Mouse (Mus musculus) CH12.LX (cell line): Measurements from ENCODE around the gene Ssbp2. TPM values are rescaled to one million over a fixed set of nuclear protein-coding genes. Genes with fewer than 3 reads are reported as not detected.

ENCODE experiments used
- DNase-seq: peaks from one replicate; pipeline ENCODE4 v3.0.0-alpha.2; 2013; ENCODE audit errors: extremely low read depth
- H3K27ac ChIP-seq: 2 replicates; pipeline ENCODE4 v1.5.1; 2012; ENCODE audit warnings: low read depth, mild to moderate bottlenecking, control low read depth, moderate library complexity; ENCODE audit not compliant: insufficient read depth
- H3K27me3 ChIP-seq: replicated peaks from 2 replicates; pipeline ENCODE3; 2012; ENCODE audit warnings: inconsistent platforms
- H3K36me3 ChIP-seq, 2 experiments: replicated peaks in 1 of 2; 2 replicates each; pipeline versions ENCODE3 to v1.6.1; 2012; ENCODE audit warnings: inconsistent platforms in 1 of 2, low read length in 1 of 2, mild to moderate bottlenecking in 1 of 2, mixed read lengths in 1 of 2, moderate library complexity in 1 of 2; ENCODE audit not compliant: control insufficient read depth in 1 of 2, insufficient read depth in 1 of 2
- H3K4me1 ChIP-seq, 2 experiments: 2 replicates each; pipeline ENCODE4 v1.6.1; 2012; ENCODE audit warnings: inconsistent platforms in 1 of 2, moderate library complexity in 1 of 2; ENCODE audit not compliant: insufficient read depth in 2 of 2, control insufficient read depth in 1 of 2
- H3K4me2 ChIP-seq: 2 replicates; pipeline ENCODE4 v1.6.1; 2012; ENCODE audit warnings: low read depth, mild to moderate bottlenecking, control low read depth; ENCODE audit not compliant: poor library complexity, insufficient read depth, severe bottlenecking
- H3K4me3 ChIP-seq, 3 experiments: fragments of 150-350 bp in 1 of 3; sonication (generic) in 1 of 3; replicated peaks in 1 of 3; 2 replicates each; pipeline versions ENCODE3 to v1.5.1; 2011 to 2012; ENCODE audit warnings: low read depth in 2 of 3, low read length in 2 of 3, mild to moderate bottlenecking in 2 of 3, moderate library complexity in 2 of 3, control low read depth in 1 of 3, improper control_type of control experiment in 1 of 3, inconsistent platforms in 1 of 3, mixed read lengths in 1 of 3; ENCODE audit not compliant: poor library complexity in 1 of 3
- H3K79me2 ChIP-seq: replicated peaks from 2 replicates; pipeline ENCODE4 v1.6.1; 2012; ENCODE audit warnings: mild to moderate bottlenecking, moderate library complexity; ENCODE audit not compliant: control insufficient read depth, poor library complexity, insufficient read depth, severe bottlenecking; ENCODE audit errors: extremely low read depth
- H3K9ac ChIP-seq: 2 replicates; pipeline ENCODE4 v1.6.1; 2012; ENCODE audit warnings: low read depth, mild to moderate bottlenecking, control low read depth, moderate library complexity; ENCODE audit not compliant: insufficient read depth
- H3K9me3 ChIP-seq: replicated peaks from 2 replicates; pipeline ENCODE3; 2012; ENCODE audit warnings: low read length, inconsistent platforms, mixed read lengths
- CHD1 ChIP-seq: IDR thresholded peaks from 2 replicates; pipeline ENCODE4 v1.6.1; 2012; ENCODE audit warnings: low read depth, low read length, improper control_type of control experiment, inconsistent platforms
- CTCF ChIP-seq, 2 experiments: IDR thresholded peaks in 1 of 2; conservative IDR thresholded peaks in 1 of 2; 2 replicates each; pipeline ENCODE4 v1.5.1; 2011 to 2012; ENCODE audit warnings: low read depth in 2 of 2, low read length in 2 of 2, improper control_type of control experiment in 1 of 2, inconsistent platforms in 1 of 2, mild to moderate bottlenecking in 1 of 2, moderate library complexity in 1 of 2
- ELF1 ChIP-seq: IDR thresholded peaks from 2 replicates; pipeline ENCODE4 v1.6.1; 2014; ENCODE audit warnings: low read depth, mild to moderate bottlenecking, inconsistent platforms, low read length, improper control_type of control experiment
- EP300 ChIP-seq: IDR thresholded peaks from 2 replicates; pipeline ENCODE4 v1.6.1; 2011; ENCODE audit warnings: low read length, improper control_type of control experiment
- GABPA ChIP-seq: IDR thresholded peaks from 2 replicates; pipeline ENCODE4 v1.6.1; 2012; ENCODE audit warnings: low read depth, low read length, improper control_type of control experiment, inconsistent platforms; ENCODE audit not compliant: insufficient replicate concordance
- JUN ChIP-seq: IDR thresholded peaks from 2 replicates; pipeline ENCODE4 v1.6.1; 2011; ENCODE audit warnings: low read depth, mild to moderate bottlenecking, low read length, improper control_type of control experiment, moderate library complexity; ENCODE audit not compliant: insufficient read depth
- JUND ChIP-seq: conservative IDR thresholded peaks from 2 replicates; pipeline ENCODE4 v1.6.1; 2011; ENCODE audit warnings: low read depth, low read length, improper control_type of control experiment
- MEF2A ChIP-seq: IDR thresholded peaks from 2 replicates; pipeline ENCODE4 v1.6.1; 2014; ENCODE audit warnings: low read depth, mild to moderate bottlenecking, inconsistent platforms, low read length, improper control_type of control experiment, borderline replicate concordance
- MXI1 ChIP-seq: IDR thresholded peaks from 2 replicates; pipeline ENCODE4 v1.6.1; 2011; ENCODE audit warnings: mild to moderate bottlenecking, low read depth, low read length, improper control_type of control experiment
- NRF1 ChIP-seq: IDR thresholded peaks from 2 replicates; pipeline ENCODE4 v1.6.1; 2014; ENCODE audit warnings: low read depth, mild to moderate bottlenecking, inconsistent platforms, low read length, improper control_type of control experiment, moderate library complexity
- RAD21 ChIP-seq: IDR thresholded peaks from 2 replicates; pipeline ENCODE4 v1.6.1; 2011; ENCODE audit warnings: low read depth, mild to moderate bottlenecking, low read length, improper control_type of control experiment, moderate library complexity
- SMC3 ChIP-seq: IDR thresholded peaks from 2 replicates; pipeline ENCODE4 v1.6.1; 2011; ENCODE audit warnings: low read depth, low read length, improper control_type of control experiment
- TCF12 ChIP-seq: IDR thresholded peaks from 2 replicates; pipeline ENCODE4 v1.6.1; 2014; ENCODE audit warnings: low read depth, mild to moderate bottlenecking, inconsistent platforms, low read length, improper control_type of control experiment
- ZKSCAN1 ChIP-seq: IDR thresholded peaks from 2 replicates; pipeline ENCODE4 v1.6.1; 2012; ENCODE audit warnings: low read depth, inconsistent platforms, low read length, improper control_type of control experiment, borderline replicate concordance
- dilution Hi-C: fragments of 300-500 bp; cut with MboI; formaldehyde crosslinking; loops from 2 replicates; pipeline ENCODE4 v1.14.3; 2020; ENCODE audit warnings: low sequenced_read_pairs; ENCODE audit not compliant: extremely low pct_unique_long_range_greater_than_20kb, extremely low pct_ligation_motif_present
- in situ Hi-C: fragments of 300-500 bp; cut with MboI; formaldehyde crosslinking; loops from 3 replicates; pipeline ENCODE4 v1.14.3; 2019; ENCODE audit warnings: low sequenced_read_pairs, low pct_ligation_motif_present, low pct_unique_long_range_greater_than_20kb, mixed read lengths
- polyA plus RNA-seq: library from polyadenylated mRNA; unstranded; fragments of >175 nt; gene quantifications from 2 replicates; pipeline ENCODE4 v1.2.1, GENCODE M21; 2012; ENCODE audit warnings: low read depth; ENCODE audit not compliant: insufficient read length
- total RNA-seq, 2 experiments: library from RNA; depleted of rRNA; stranded (reverse); fragments of 300-350 nt in 1 of 2; fragments of >200 nt in 1 of 2; gene quantifications; 2 replicates each; pipeline ENCODE4 v1.2.3; 2012 to 2014

The Ssbp2 gene
- total and polyA plus RNA-seq, 3 experiments = 1.9 to 3.6 (median 1.9) TPM

- Histone ChIP-seq H3K4me3 (no peak overlapping the region), H3K27ac (no peak overlapping the region), H3K9me3 (no peaks in the 10 kb centered on the region), H3K79me2 (no peaks in the 10 kb centered on the region), H3K4me1 (no peaks in the 10 kb centered on the region), H3K36me3 (no peaks in the 10 kb centered on the region), H3K27me3 (no peaks in the 10 kb centered on the region), H3K9ac (no peak overlapping the region), H3K4me2 (no peak overlapping the region)
- TF ChIP-seq SMC3 = no peak
- DNase-seq = no peak
- dilution Hi-C loops (no loop called here), in situ Hi-C loops (no loop called here)
Observed at GRCm38 (mm10) chr13:91415896-91416295, 44.2 kb upstream of the Ssbp2 start.

DNA sequence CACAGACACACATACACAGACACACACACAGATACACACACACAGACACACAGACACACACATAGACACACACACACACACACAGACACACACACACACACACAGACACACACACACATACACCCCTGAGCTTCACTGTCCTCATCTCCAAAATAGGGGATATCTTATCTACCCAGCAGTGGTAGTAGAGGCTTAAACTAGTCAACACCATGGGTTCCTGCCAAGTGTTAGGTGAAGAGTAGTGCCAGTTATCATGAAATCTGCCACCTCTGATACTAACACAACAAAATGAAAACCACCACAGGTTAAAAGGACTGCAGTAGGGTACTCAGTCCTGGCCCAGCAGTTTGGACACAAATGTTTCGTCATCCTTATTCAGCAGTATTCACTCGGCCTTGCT is 43.4 kb upstream of the Ssbp2 start:
- no peaks in the 10 kb centered on the region for H3K27me3 ChIP-seq
- no peak for DNase-seq
- no peak overlapping the region for H3K9ac ChIP-seq
- in situ Hi-C loops = no loop called here
- no peaks in the 10 kb centered on the region for H3K36me3 ChIP-seq
- no peak overlapping the region for H3K4me3 ChIP-seq
- H3K9me3 ChIP-seq = no peaks in the 10 kb centered on the region
- H3K4me1 ChIP-seq = no peaks in the 10 kb centered on the region
- TF ChIP-seq EP300 (no peak), GABPA (no peak), ZKSCAN1 (no peak), ELF1 (no peak), CHD1 (no peak), MEF2A (no peak)
- no peak overlapping the region for H3K27ac ChIP-seq
- H3K79me2 ChIP-seq = no peaks in the 10 kb centered on the region
- dilution Hi-C loops = no loop called here
- H3K4me2 ChIP-seq = no peak overlapping the region

- Histone ChIP-seq H3K4me2 (no peak overlapping the region), H3K27ac (no peak overlapping the region), H3K9ac (no peak overlapping the region), H3K9me3 (no peaks in the 10 kb centered on the region), H3K4me3 (no peak overlapping the region), H3K4me1 (no peaks in the 10 kb centered on the region), H3K27me3 (no peaks in the 10 kb centered on the region), H3K79me2 (no peaks in the 10 kb centered on the region), H3K36me3 (no peaks in the 10 kb centered on the region)
- dilution Hi-C loops (no loop called here), in situ Hi-C loops (no loop called here)
- TF ChIP-seq JUN (no peak), MXI1 (no peak), EP300 (no peak), JUND (no peak), RAD21 (no peak), TCF12 (no peak), NRF1 (no peak), CTCF (conservative IDR thresholded peaks at IDR 0.05 in 1 of 2, IDR thresholded peaks at IDR 0.05 in 1 of 2; ENCODE audit: low read depth in 2 of 2, low read length in 2 of 2) (no peak)
- DNase-seq = no peak
Observed at GRCm38 (mm10) chr13:91421387-91421949, 38.6 kb upstream of the Ssbp2 start.
